Mouse (Mus musculus) common myeloid progenitor, adult 5-6 weeks (primary cell): Measurements from ENCODE around the gene Azi2. TPM values are rescaled to one million over a fixed set of nuclear protein-coding genes. Genes with fewer than 3 reads are reported as not detected.

ENCODE experiments used
- ATAC-seq: replicated peaks from 2 replicates; pipeline ENCODE4 v1.8.0; 2016; ENCODE audit warnings: low read depth, mild to moderate bottlenecking, moderate TSS enrichment, inconsistent platforms; ENCODE audit not compliant: poor library complexity, severe bottlenecking
- total RNA-seq: library from RNA; stranded (forward); fragments of 200-1000, 187-1606 nt; gene quantifications from 2 replicates; pipeline ENCODE4 v1.2.3, GENCODE M21; 2017

The Azi2 gene
- total RNA-seq, 1 experiment from 2014 or later, result 55.5 TPM

DNA sequence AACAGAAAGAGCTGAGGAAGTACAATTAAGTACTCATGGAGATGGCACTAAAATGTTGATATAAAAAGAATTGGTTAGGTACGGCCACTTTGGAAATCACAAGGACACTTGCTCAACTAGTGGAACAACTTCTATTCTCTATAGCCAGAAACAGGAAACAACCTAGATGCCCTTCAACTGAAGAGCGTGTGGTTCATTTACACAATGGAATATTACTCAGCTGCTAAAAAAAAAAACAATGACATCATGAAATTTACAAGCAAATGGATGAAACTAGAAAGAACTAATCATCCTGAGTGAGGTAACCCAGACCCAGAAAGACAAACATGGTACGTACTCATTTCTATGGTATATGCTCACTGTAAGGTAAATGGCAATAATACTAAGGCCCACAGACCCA, 33.1 kb downstream of the Azi2 start:
- no peak for ATAC-seq

GRCm38 (mm10) chr9:118082575-118083431, 42.5 kb downstream of the Azi2 start:
- ATAC-seq, result peak; percentile 93

GRCm38 (mm10) chr9:118083834-118084233, 43.5 kb downstream of the Azi2 start:
- ATAC-seq, result no peak

GRCm38 (mm10) chr9:118099395-118099794, 59.1 kb downstream of the Azi2 start:
- peak; percentile 89 for ATAC-seq

DNA sequence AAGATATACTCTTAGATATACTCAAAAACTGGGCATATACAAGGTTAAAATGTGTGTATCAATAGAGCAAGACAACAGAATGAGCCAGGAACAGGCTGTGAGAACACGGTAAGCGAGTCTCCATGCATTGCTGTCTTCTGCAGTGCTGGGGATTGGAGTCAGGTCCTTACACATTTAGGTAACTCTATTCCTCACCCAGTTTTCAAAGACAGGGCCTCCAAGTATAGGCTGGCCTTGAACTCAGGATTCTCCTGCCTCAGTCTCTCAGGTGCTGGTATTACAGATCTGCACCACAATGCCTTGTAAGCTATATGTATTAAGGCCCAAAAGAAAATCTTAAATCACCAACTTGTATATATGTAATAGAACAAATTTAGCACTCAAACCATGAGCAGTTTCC, 60.2 kb downstream of the Azi2 start:
- no peak for ATAC-seq

DNA sequence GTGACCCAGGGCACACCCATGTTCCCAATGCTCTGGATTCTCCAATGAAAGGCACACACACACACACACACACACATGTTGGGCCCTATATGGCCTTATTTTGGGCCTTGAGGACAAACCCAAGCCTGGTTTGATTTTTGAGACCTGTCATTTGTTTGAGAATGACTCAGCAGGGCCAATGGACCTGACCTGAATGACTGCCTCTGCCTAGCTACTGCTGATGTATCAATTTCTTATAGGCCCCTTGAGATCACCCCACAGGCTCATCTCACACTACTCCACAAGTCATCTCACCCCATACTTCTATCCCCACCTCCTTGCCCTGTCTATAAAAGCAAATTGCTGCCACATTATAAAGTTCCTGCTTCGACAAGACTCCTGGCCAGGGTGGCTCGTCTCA, 61.5 kb downstream of the Azi2 start:
- ATAC-seq, result peak; percentile 29; the same call in 1 of the 2 replicates

DNA sequence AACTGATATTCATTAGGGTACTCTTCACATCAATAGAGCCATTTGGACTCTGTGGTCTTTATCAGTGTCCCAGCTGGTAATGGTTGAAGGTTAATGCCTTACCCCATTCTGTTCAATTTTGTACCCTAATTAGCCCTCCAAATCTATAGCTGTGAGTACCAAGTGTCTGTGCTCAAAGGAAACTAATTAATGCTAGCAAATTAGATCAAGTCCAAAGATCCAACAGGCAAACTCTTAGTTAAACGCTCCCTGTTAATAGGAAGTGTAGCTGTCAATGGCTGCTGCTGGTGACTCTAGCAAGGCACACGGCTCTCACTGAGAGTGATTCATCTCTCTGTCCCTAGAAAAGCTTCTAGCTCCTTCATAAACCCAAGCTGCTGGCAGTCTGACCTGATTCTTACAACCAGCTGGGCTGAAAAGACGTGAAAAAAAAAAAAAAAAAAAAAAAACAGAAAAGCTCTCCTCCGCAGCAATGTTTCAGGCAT, 68.3 kb downstream of the Azi2 start:
- no peak for ATAC-seq

DNA sequence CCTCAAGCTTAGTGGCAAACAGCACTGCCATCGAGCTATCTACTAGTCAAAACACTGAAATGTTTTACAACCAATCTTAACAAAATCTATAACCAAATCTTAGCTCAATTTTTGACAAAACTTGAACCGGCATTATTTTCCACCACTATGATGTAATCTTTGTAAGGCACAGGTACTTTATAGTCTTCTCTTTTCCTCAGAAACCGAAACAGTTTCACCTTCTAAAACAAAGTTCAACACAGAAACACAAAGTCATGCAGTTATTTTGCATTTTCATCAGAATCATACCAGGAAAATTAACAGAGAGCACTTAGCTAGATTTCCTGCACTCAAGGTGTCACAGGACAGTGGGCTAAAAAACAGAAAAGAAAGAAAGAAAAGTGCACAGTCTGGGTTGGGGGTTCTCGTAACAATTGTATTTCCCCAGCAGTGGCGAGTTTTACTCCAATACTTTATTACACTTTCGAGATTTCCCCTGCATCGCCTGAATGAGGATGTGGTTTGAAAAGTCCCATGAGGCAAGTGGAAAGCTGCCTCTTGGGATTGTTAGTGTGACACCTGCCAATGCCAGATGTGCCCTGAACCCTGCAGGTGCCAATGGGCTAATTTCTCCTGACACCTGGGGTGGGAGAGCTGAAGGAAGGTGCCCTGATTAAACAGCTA, 69.5 kb downstream of the Azi2 start:
- no peak for ATAC-seq

DNA sequence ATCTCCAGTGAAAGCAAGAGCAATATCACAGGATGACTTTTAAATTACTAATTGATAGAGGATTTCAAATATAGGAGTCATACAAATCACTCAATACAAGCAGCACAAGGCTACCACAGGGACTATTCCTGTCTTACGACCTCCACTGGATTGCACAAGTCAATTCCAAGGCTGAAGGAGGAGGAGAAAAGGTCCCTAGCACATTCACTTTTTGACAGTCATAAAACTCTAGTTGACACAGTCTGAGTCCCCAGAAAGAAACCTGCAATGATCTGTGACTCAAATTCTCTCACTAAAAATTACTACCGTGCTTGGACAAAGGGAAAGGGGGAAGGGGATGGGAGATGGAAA, 70.0 kb downstream of the Azi2 start:
- no peak for ATAC-seq

Other genes with a start within 250 kb of the Azi2 start
- 82.9 and 116 TPM in 2 replicates for gene Cmc1, start 109.7 kb downstream of the Azi2 start, total RNA-seq